8 mouse cellular contexts compared by ENCODE assay signal in the genomic region with DNA sequence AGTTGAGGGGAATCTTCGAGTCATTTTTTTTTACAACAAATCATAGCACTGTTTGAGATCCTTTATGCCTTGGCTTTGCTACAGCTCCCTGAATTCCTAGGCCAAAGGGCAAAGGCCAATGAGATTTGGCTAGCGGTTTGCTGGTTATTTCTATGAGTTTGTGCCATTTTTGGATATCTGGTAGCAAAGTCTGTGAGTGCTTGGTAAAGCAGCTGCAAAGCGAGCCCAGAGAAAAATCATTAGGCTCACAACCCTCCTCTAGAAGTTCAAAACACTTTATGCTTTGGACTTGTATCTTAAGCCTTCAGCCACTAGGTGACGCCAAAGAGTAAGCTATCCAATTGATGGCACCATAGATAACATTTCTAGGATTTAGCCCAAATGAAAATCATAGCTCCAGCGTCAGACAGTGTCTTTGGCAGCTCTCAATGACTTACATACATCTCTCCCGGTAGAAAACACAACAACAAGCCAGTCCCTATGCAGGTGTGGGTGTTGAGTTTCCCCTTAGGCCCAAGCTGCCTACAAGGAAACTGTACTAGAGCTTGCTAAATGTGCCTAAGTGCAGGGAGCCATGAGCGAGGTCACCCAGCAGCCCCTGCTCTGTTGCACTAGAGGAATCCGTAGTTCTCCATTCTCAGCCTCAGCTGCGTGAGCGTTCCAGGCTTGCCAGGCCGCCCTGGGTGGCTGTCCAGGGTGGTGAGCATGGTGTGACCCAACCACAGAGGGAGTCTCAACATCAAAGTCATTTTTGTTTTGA.
DNase-seq lines count a peak whose midpoint lies in the region; ATAC-seq and TF ChIP-seq lines count a peak whose summit lies in the region.

No protein-coding gene starts in this region.

- no peak for TF ChIP-seq POLR2A in cerebellum, adult 2 months (IDR thresholded peaks at IDR 0.05; ENCODE audit: borderline replicate concordance, insufficient read depth, low read length)

- no peaks in the 10 kb centered on the region for H3K27me3 ChIP-seq in E14TG2a.4 (ENCODE audit: insufficient read depth, low read length)
- H3K27me3 ChIP-seq in cerebellum, adult 2 months (ENCODE audit: control insufficient read depth, insufficient read depth, low read length), result no peaks in the 10 kb centered on the region

- no peaks in the 10 kb centered on the region for H3K36me3 ChIP-seq in E14TG2a.4 (ENCODE audit: insufficient read depth, low read length)

- no peak for DNase-seq in gastrocnemius, adult 2 months
- no peak for DNase-seq in gastrocnemius, postnatal 14 days
- DNase-seq in cerebellum, adult 2 months, result peak; percentile 63 to 66
- DNase-seq in frontal cortex, adult 2 months (ENCODE audit: extremely low spot score in 1 of 2, low spot score in 1 of 2), result peak; percentile 61 to 94
- DNase-seq in layer of hippocampus, postnatal 14 days (ENCODE audit: low spot score in 2 of 2), result peak; percentile 63 to 85
- DNase-seq in neural tube, embryonic 10.5 days (ENCODE audit: extremely low spot score, low spot score), result peak; percentile 45

- WGBS in cerebellum, adult 2 months, result 31% methylated on average over 11 of the region's 11 CpGs

- ATAC-seq in erythroblast, adult 5-6 weeks (replicated peaks; ENCODE audit: low FRiP score, poor library complexity, severe bottlenecking), result no peak

- no peaks in the 10 kb centered on the region for H3K4me1 ChIP-seq in E14TG2a.4 (replicated peaks; ENCODE audit: low read depth, low read length)
- peaks cover 3% of the 10 kb centered on the region; the same call in 1 of the 2 replicates for H3K4me1 ChIP-seq in cerebellum, adult 2 months (ENCODE audit: control insufficient read depth, insufficient read depth, low read length)

- H3K9me3 ChIP-seq in E14TG2a.4 (ENCODE audit: low read length), result peaks cover 5% of the 10 kb centered on the region; the same call in 1 of the 2 replicates

- no peak overlapping the region for H3K4me3 ChIP-seq in gastrocnemius, adult 2 months
- H3K4me3 ChIP-seq in E14TG2a.4 (replicated peaks; ENCODE audit: low read length), result no peak overlapping the region
- H3K4me3 ChIP-seq in cerebellum, adult 2 months (replicated peaks; ENCODE audit: insufficient read depth, low read depth, low read length), result no peak overlapping the region

- TF ChIP-seq CTCF in gastrocnemius, adult 2 months (IDR thresholded peaks at IDR 0.05), result peak; percentile 67
- peak; percentile 96 for TF ChIP-seq CTCF in E14TG2a.4 (conservative IDR thresholded peaks at IDR 0.05; ENCODE audit: low read length)
- TF ChIP-seq CTCF in cerebellum, adult 2 months (IDR thresholded peaks at IDR 0.05; ENCODE audit: borderline replicate concordance, insufficient read depth, low read depth, low read length), result peak; percentile 64; the same call in 1 of the 2 replicates

- H3K27ac ChIP-seq in gastrocnemius, adult 2 months, result no peak overlapping the region
- no peak overlapping the region for H3K27ac ChIP-seq in cerebellum, adult 2 months (ENCODE audit: insufficient read depth, low read length)

- intact Hi-C loops in gastrocnemius, adult 2 months (cut with DNase I), result no loop called here
- intact Hi-C loops in gastrocnemius, postnatal 14 days (cut with DNase I; ENCODE audit: low total_unique reads), result no loop called here

Comparison
In these comparisons a context has a peak if more than half of its experiments do, and no peak if none do; other contexts are left out.
1. DNase-seq: peak in cerebellum, adult 2 months (2 of 2), frontal cortex, adult 2 months (2 of 2), layer of hippocampus, postnatal 14 days (2 of 2) and neural tube, embryonic 10.5 days (single experiment); none in gastrocnemius, adult 2 months (single experiment) and gastrocnemius, postnatal 14 days (single experiment).
2. Peak in every context shown above with its lines, with median percentiles within 50 percentile points of each other: CTCF ChIP-seq.